Mouse (Mus musculus) liver, embryonic 16.5 days (tissue): Measurements from ENCODE around the gene Theg. TPM values are rescaled to one million over a fixed set of nuclear protein-coding genes. Genes with fewer than 3 reads are reported as not detected.
A peak's percentile ranks its signal among the peaks of the same experiment; 100 is the strongest.

Experiments used
- ATAC-seq: fragments of 200-750 bp; cut with Nextera tagmentation; 2 replicates; pipeline ENCODE4 v1.8.0; 2017; ENCODE audit warnings: low read depth, mild to moderate bottlenecking, moderate number of reproducible peaks, moderate library complexity
- H3K27ac ChIP-seq: fragments of 300-500 bp; sonication (generic); 2 replicates; pipeline ENCODE4 v1.5.1; 2014; ENCODE audit warnings: mild to moderate bottlenecking, low read length
- H3K27me3 ChIP-seq: fragments of 300-500 bp; sonication (generic); 2 replicates; pipeline ENCODE4 v1.6.1; 2014; ENCODE audit warnings: low read depth, low read length, mixed read lengths; ENCODE audit not compliant: control insufficient read depth, insufficient read depth
- H3K36me3 ChIP-seq: fragments of 300-500 bp; sonication (generic); 2 replicates; pipeline ENCODE4 v1.6.1; 2014; ENCODE audit warnings: mild to moderate bottlenecking; ENCODE audit not compliant: control insufficient read depth, insufficient read depth
- H3K4me1 ChIP-seq: fragments of 300-500 bp; sonication (generic); 2 replicates; pipeline ENCODE4 v1.6.1; 2014; ENCODE audit warnings: low read depth, low read length, mixed read lengths; ENCODE audit not compliant: control insufficient read depth
- H3K4me2 ChIP-seq: fragments of 300-500 bp; sonication (generic); 2 replicates; pipeline ENCODE4 v1.6.1; 2014; ENCODE audit warnings: low read depth, low read length, mixed read lengths
- H3K4me3 ChIP-seq: fragments of 300-500 bp; sonication (generic); 2 replicates; pipeline ENCODE4 v1.5.1; 2014; ENCODE audit warnings: low read depth, mild to moderate bottlenecking, low read length
- H3K9ac ChIP-seq: fragments of 300-500 bp; sonication (generic); 2 replicates; pipeline ENCODE4 v1.6.1; 2014; ENCODE audit warnings: low read depth, low read length
- H3K9me3 ChIP-seq: fragments of 300-500 bp; sonication (generic); replicated peaks from 2 replicates; pipeline ENCODE4 v1.6.1; 2016; ENCODE audit warnings: low read length; ENCODE audit not compliant: control insufficient read depth
- WGBS: fragments of 180-500 bp; shearing (Covaris S2); extraction: QIAGEN DNeasy Blood & Tissue Kit; methylation state at CpG from one replicate; pipeline ENCODE4 v1.1.7; 2014; ENCODE audit not compliant: insufficient replicate concordance; 5-methylcytosine and 5-hydroxymethylcytosine counted together
- polyA plus RNA-seq: library from polyadenylated mRNA; unstranded; fragments of >200 nt; fragmentation: Nextera tagmentation; extraction: Ambion mirVana; gene quantifications from 2 replicates; pipeline ENCODE4 v1.2.1, GENCODE M21; 2015

The Theg gene
- polyA plus RNA-seq, 1 experiment from 2014 or later = not detected

- H3K36me3 ChIP-seq = peaks cover 10% of the 10 kb centered on the region
Measured at GRCm38 (mm10) chr10:79546483-79546882, 40.6 kb downstream of the Theg start.

DNA sequence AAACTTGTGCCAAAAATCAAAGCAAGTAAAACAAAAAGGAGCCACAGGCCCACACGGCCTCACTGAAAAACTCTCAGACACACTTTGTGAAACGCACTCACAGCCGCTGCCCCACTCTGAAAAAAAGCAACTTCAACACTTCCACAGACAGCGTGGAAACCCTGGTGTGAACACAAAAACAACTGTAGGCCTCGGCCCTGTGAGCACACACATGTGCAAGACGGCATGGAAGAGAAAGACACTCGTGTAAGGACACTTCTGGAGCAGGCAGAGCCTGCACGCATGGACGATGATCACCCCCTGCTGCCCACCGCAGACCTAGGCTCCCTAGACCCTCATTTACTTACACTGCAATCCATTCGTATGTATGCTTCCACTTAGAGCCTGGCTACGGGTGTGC is 41.2 kb downstream of the Theg start:
- H3K4me3 ChIP-seq = no peak overlapping the region
- H3K9me3 ChIP-seq = no peaks in the 10 kb centered on the region
- H3K36me3 ChIP-seq = peaks cover 10% of the 10 kb centered on the region
- H3K9ac ChIP-seq = no peak overlapping the region
- no peak overlapping the region for H3K4me2 ChIP-seq
- H3K4me1 ChIP-seq = no peaks in the 10 kb centered on the region; the same call in 1 of the 2 replicates
- WGBS = 77% methylated on average over 12 of the region's 12 CpGs
- ATAC-seq = no peak
- H3K27me3 ChIP-seq = no peaks in the 10 kb centered on the region
- H3K27ac ChIP-seq = no peak overlapping the region

More at GRCm38 (mm10) chr10:79546483-79546882, 40.6 kb downstream of the Theg start:
- Histone ChIP-seq H3K27me3 (no peaks in the 10 kb centered on the region), H3K4me2 (no peak overlapping the region), H3K4me3 (no peak overlapping the region), H3K4me1 (no peaks in the 10 kb centered on the region; the same call in 1 of the 2 replicates), H3K9ac (no peak overlapping the region), H3K27ac (no peak overlapping the region), H3K9me3 (no peaks in the 10 kb centered on the region)
- no peak for ATAC-seq
- 74% methylated on average over 11 of the region's 11 CpGs for WGBS

DNA sequence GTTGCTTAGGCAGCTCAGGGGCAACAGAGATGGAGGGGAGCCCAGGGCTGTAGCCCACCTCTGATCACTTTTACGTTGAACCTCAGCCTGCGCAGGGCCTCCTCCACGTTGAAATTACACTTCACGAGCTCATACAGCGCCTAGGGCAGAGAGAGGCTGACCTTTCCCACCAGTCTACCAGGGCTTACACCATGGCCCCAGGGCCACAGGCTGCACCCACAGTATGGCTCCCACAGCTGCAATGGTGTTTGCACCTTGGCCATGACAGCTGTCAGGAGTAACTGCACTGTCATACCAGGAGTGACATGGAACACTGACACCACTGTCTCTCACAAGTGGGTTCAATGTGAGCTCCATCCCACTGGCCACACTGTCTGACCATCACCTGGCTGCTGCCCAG is 42.5 kb downstream of the Theg start:
- H3K27ac ChIP-seq = no peak overlapping the region
- peaks cover 17% of the 10 kb centered on the region for H3K36me3 ChIP-seq
- H3K9me3 ChIP-seq = no peaks in the 10 kb centered on the region
- no peak overlapping the region for H3K4me3 ChIP-seq
- no peaks in the 10 kb centered on the region for H3K27me3 ChIP-seq
- ATAC-seq = no peak
- no peak overlapping the region for H3K4me2 ChIP-seq
- H3K4me1 ChIP-seq = no peaks in the 10 kb centered on the region; the same call in 1 of the 2 replicates
- WGBS = 84% methylated on average over 5 of the region's 5 CpGs
- no peak overlapping the region for H3K9ac ChIP-seq

GRCm38 (mm10) chr10:79543884-79544597 is 43.1 kb downstream of the Theg start:
- peak; percentile 52 for ATAC-seq
- H3K9ac ChIP-seq = no peak overlapping the region
- H3K4me1 ChIP-seq = no peaks in the 10 kb centered on the region; the same call in 1 of the 2 replicates
- no peaks in the 10 kb centered on the region for H3K9me3 ChIP-seq
- H3K27ac ChIP-seq = no peak overlapping the region
- H3K4me3 ChIP-seq = no peak overlapping the region
- H3K4me2 ChIP-seq = no peak overlapping the region
- WGBS = 58% methylated on average over 9 of the region's 9 CpGs
- H3K36me3 ChIP-seq = peaks cover 15% of the 10 kb centered on the region
- H3K27me3 ChIP-seq = no peaks in the 10 kb centered on the region

- 85% methylated on average over 11 of the region's 11 CpGs for WGBS
- H3K27ac ChIP-seq = no peak overlapping the region
Measured at GRCm38 (mm10) chr10:79542171-79542570, 45.0 kb downstream of the Theg start.

DNA sequence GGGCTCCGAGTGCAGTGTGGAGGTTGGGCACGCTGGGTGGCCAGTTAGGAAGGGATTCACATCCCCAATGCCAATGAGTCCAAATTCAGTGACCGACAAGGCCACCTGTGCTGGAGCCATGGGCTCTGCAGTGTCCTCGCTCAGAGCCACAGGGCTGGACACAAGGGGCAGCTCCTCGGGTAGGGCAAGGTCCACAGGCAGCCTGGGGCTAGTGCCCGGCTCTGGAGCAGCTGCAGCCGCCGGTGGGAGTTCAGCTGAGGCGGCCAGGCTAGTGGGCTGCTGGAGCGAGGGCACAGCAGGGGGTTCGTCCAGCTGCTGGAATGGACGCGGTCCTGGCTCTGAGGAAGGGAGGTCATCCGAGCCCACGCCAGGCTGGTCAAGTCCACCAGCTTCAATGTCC is 45.6 kb downstream of the Theg start:
- ATAC-seq = no peak
- Histone ChIP-seq H3K4me1 (no peaks in the 10 kb centered on the region; the same call in 1 of the 2 replicates), H3K27ac (no peak overlapping the region), H3K36me3 (peaks cover 15% of the 10 kb centered on the region), H3K4me2 (no peak overlapping the region), H3K27me3 (no peaks in the 10 kb centered on the region), H3K4me3 (no peak overlapping the region), H3K9me3 (no peaks in the 10 kb centered on the region), H3K9ac (no peak overlapping the region)
- WGBS = 74% methylated on average over 15 of the region's 15 CpGs

More at GRCm38 (mm10) chr10:79542171-79542570, 45.0 kb downstream of the Theg start:
- no peak for ATAC-seq
- no peaks in the 10 kb centered on the region; the same call in 1 of the 2 replicates for H3K4me1 ChIP-seq
- H3K9me3 ChIP-seq = no peaks in the 10 kb centered on the region
- no peak overlapping the region for H3K4me2 ChIP-seq
- no peaks in the 10 kb centered on the region for H3K27me3 ChIP-seq
- no peak overlapping the region for H3K9ac ChIP-seq
- H3K4me3 ChIP-seq = no peak overlapping the region
- peaks cover 15% of the 10 kb centered on the region for H3K36me3 ChIP-seq

- no peak overlapping the region for H3K4me3 ChIP-seq
- H3K36me3 ChIP-seq = peaks cover 12% of the 10 kb centered on the region
- H3K27me3 ChIP-seq = no peaks in the 10 kb centered on the region
- no peak overlapping the region for H3K9ac ChIP-seq
- WGBS = 80% methylated on average over 11 of the region's 11 CpGs
- no peaks in the 10 kb centered on the region; the same call in 1 of the 2 replicates for H3K4me1 ChIP-seq
- H3K4me2 ChIP-seq = no peak overlapping the region
- H3K9me3 ChIP-seq = no peaks in the 10 kb centered on the region
- no peak for ATAC-seq
- H3K27ac ChIP-seq = no peak overlapping the region
Measured at GRCm38 (mm10) chr10:79540746-79541145, 46.4 kb downstream of the Theg start.

GRCm38 (mm10) chr10:79539701-79540495 is 47.2 kb downstream of the Theg start:
- ATAC-seq = no peak
- Histone ChIP-seq H3K4me2 (no peak overlapping the region), H3K36me3 (peaks cover 12% of the 10 kb centered on the region), H3K4me1 (no peaks in the 10 kb centered on the region; the same call in 1 of the 2 replicates), H3K9me3 (no peaks in the 10 kb centered on the region), H3K27ac (no peak overlapping the region), H3K9ac (no peak overlapping the region), H3K27me3 (no peaks in the 10 kb centered on the region), H3K4me3 (no peak overlapping the region)
- WGBS = 80% methylated on average over 16 of the region's 16 CpGs

DNA sequence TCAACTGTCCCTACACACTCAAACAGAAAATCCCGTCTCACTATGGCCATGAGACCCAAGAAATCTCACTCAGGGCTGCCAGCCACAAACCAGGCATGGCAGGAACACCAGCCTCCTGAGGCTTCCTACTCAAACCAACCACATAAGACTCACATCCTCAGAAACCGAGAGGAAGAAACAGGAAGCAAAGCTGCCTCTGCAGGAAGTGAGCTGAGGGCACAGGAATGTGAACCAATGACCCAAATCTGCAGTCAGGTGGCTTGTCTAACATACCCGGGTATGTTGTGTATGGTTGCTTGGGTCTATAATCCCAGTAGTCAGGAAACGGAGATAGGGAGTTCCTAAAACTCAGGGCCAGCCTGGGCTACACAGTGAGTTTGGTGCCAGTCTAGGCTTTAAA is 48.3 kb downstream of the Theg start:
- WGBS = 28% methylated on average over 4 of the region's 4 CpGs
- peaks cover 12% of the 10 kb centered on the region for H3K36me3 ChIP-seq
- no peak overlapping the region for H3K4me3 ChIP-seq
- H3K9ac ChIP-seq = no peak overlapping the region
- no peak overlapping the region for H3K27ac ChIP-seq
- ATAC-seq = no peak
- no peaks in the 10 kb centered on the region for H3K9me3 ChIP-seq
- no peak overlapping the region for H3K4me2 ChIP-seq
- peaks cover 3% of the 10 kb centered on the region for H3K4me1 ChIP-seq
- 0 out of 2 replicates have a peak, but pooled peaks cover 2% of the 10 kb centered on the region for H3K27me3 ChIP-seq
